Mouse (Mus musculus) adrenal gland, postnatal 10 days (tissue): ENCODE data around the gene Map3k10. TPM values are rescaled to one million over a fixed set of nuclear protein-coding genes. Genes with fewer than 3 reads are reported as not detected.

Source experiments
- DNase-seq: peaks from one replicate; pipeline ENCODE4 v3.0.0; 2021; ENCODE audit warnings: mixed read lengths
- total RNA-seq, 2 experiments: library from RNA; stranded (reverse); gene quantifications; 2 replicates each; pipeline ENCODE4 v1.2.3; 2021

Map3k10 gene
- total RNA-seq, 2 experiments from 2014 or later: 25.9 to 26.6 TPM

DNA sequence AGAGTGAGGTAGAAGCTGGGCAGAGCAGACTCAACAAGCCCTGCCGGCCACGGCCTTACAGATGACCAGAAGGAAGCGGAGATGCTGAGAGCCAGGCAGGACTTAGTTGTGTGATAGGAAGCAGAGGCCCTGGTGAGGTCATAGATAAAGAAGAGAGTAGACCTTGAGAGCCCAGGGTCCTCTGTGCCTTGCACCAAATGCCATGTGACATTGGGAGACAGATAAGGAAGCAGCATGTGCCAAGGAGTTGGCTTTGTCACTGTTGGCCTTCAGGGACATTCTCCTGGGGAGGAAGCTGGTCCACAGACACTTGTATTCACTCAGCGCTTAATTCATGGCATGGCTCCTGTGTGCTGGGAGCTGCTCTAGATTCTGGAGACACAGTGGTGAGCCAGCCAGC is 65.1 kb downstream of the Map3k10 start:
- DNase-seq: peak; percentile 53

DNA sequence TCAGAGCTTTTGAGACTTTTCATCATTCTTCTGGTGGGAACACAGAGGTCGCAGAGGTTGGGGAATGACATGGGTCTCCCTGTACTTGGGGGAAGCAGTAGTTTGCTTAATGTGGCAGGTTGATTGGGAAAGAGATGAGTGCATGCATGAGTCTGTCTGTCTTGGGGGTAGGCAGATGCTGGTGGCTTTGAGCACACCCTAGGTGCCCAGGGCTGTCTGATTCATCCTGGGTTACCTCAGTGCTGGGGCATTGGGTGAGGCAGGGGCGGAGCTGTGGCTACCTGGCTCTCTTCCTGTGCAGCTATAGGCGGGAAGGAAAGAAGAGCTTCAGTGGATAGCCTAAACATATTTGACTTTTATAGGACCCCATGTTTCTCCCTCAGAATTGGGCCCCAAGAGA is 66.3 kb downstream of the Map3k10 start:
- no peak for DNase-seq

DNA sequence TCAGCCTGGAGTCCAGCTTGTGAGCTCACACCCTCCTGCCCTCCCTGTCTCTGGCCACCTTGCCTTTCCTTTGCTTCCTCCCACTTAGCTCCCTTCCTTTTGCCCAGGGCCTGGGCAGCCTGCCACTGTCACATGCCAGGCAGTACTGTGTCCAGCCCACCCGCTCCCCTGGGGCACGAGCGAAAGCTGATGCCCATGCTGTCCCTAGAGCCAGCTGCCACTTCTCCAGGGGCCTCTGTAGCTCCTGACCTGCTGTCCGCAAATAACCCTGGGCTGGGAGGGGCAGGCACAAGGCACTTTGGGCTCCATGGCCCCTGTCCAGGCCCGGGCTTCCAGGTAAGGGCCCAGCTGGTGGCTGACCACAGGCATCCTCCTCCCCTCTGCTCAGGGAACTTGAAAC is 66.8 kb downstream of the Map3k10 start:
- peak; percentile 91 for DNase-seq

DNA sequence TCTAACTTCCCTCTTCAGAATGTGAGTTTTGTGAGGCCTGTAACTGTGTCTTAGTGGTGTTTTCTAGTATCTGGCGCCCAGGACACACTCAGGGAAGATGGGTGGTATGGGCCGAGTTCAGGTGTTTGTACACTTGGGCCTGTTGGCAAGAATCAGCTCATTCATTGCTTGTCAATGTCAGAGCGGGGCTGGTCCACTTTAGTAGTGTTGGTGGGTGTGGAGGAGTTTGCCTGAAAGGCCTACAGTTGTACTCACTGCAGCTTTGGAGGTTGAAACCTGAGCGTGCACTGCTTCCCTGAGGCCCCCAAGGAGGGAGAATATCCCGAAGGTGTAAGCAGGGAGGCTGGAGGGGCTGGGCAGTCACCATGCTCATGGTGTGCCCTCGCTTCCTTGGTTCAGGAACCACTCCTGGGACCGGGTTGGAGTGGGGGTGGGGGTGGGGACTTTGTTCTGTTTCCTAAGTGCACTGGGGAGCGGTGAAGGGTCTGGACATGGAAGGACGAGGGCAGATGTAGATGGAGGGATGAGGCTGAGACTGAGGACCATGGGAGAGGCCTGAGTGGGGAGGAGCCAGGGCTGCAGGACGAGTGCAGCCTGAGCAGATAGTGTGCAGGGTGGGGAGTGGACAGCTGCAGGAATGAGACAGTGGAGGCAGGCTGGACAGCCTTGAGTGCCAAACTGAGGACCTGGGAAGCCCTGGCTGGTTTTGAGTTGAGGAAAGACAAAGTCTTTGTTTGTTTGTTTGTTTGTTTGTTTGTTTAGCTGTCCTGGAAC is 67.7 kb downstream of the Map3k10 start:
- DNase-seq: no peak

Other genes starting within 250 kb of the Map3k10 start
- under 1 TPM; 0.70 to 0.81 TPM for gene Sptbn4, start 226.9 kb downstream of the Map3k10 start, total RNA-seq
- 10 to 100 TPM; 83.4 TPM for gene Blvrb, start 226.6 kb downstream of the Map3k10 start, total RNA-seq
- 10 to 100 TPM; 13.5 to 15.6 TPM for gene Sertad3, start 200.8 kb downstream of the Map3k10 start, total RNA-seq
- gene Sertad1, start 187.7 kb downstream of the Map3k10 start, total RNA-seq: 10 to 100 TPM; 19.0 to 27.9 TPM
- 1 to 10 TPM; 3.3 to 5.1 TPM for gene Prx, start 175.3 kb downstream of the Map3k10 start, total RNA-seq
- under 1 TPM; 0.24 to 0.67 TPM for gene Hipk4, start 151.3 kb downstream of the Map3k10 start, total RNA-seq
- gene Pld3, start 121.4 kb downstream of the Map3k10 start, total RNA-seq: 10 to 100 TPM; 84.0 to 86.6 TPM
- gene 2310022A10Rik, start 121.4 kb downstream of the Map3k10 start, total RNA-seq: 10 to 100 TPM; 14.7 to 25.1 TPM
- gene Akt2, start 83.0 kb downstream of the Map3k10 start, total RNA-seq: 100 to 1,000 TPM; 237 to 317 TPM
- gene Ttc9b, start 20.7 kb downstream of the Map3k10 start, total RNA-seq: under 1 TPM; 0.51 to 0.88 TPM
- gene Zfp607b, start 14.7 kb upstream of the Map3k10 start, total RNA-seq: 1 to 10 TPM; 1.3 to 1.8 TPM
- gene Zfp60, start 56.8 kb upstream of the Map3k10 start, total RNA-seq: 10 to 100 TPM in 1 of 2 experiments, 1 to 10 TPM in 1; 9.9 to 16.0 TPM
- gene Zfp626, start 132.6 kb upstream of the Map3k10 start, total RNA-seq: 1 to 10 TPM; 6.5 to 8.9 TPM
- gene Zfp59, start 164.0 kb upstream of the Map3k10 start, total RNA-seq: 1 to 10 TPM; 2.5 to 4.3 TPM
- gene Zfp607a, start 182.9 kb upstream of the Map3k10 start, total RNA-seq: 1 to 10 TPM; 4.5 to 6.7 TPM